Mouse (Mus musculus): ENCODE measurements at regions not wholly inside any gene's neighbourhood (a gene's known extent, or its start where the extent isn't known, plus 50 kb on each side); places are given as distances from the start of the nearest gene placed in this dataset.

GRCm38 (mm10) chr12:13825899-13826298 lies 326.0 kb downstream of the Fam84a start:
- DNase-seq, result no peak

- DNase-seq, result no peak
Measured at GRCm38 (mm10) chr12:13815500-13815899, 336.4 kb downstream of the Fam84a start.

- DNase-seq, result no peak
Measured at GRCm38 (mm10) chr12:13810155-13810515, 341.7 kb downstream of the Fam84a start.

GRCm38 (mm10) chr12:13809291-13810154 lies 342.3 kb downstream of the Fam84a start:
- DNase-seq, result no peak

GRCm38 (mm10) chr12:13779752-13780151 lies 372.1 kb downstream of the Fam84a start:
- DNase-seq, result no peak

GRCm38 (mm10) chr12:13776687-13777086 lies 375.2 kb downstream of the Fam84a start:
- no peak for DNase-seq

GRCm38 (mm10) chr12:13769696-13770095 lies 382.2 kb downstream of the Fam84a start:
- no peak for DNase-seq

- no peak for DNase-seq
Measured at GRCm38 (mm10) chr12:13769156-13769555, 382.7 kb downstream of the Fam84a start.

- no peak for DNase-seq
Measured at GRCm38 (mm10) chr12:13766486-13766885, 385.4 kb downstream of the Fam84a start.

GRCm38 (mm10) chr12:13753878-13754277 lies 398.0 kb downstream of the Fam84a start:
- no peak for DNase-seq

- DNase-seq, result no peak
Measured at GRCm38 (mm10) chr12:13744323-13744931, 407.4 kb downstream of the Fam84a start.

GRCm38 (mm10) chr12:13729901-13730637 lies 421.8 kb downstream of the Fam84a start:
- DNase-seq, result no peak

- DNase-seq, result no peak
Measured at GRCm38 (mm10) chr12:13728986-13729385, 422.9 kb downstream of the Fam84a start.

- no peak for DNase-seq
Measured at GRCm38 (mm10) chr12:13724511-13724910, 427.3 kb downstream of the Fam84a start.

- no peak for DNase-seq
Measured at GRCm38 (mm10) chr12:13709806-13710205, 440.9 kb downstream of the Nbas start.

GRCm38 (mm10) chr12:13707747-13708146 lies 438.8 kb downstream of the Nbas start:
- DNase-seq, result no peak

GRCm38 (mm10) chr12:13706510-13706909 lies 437.6 kb downstream of the Nbas start:
- DNase-seq, result no peak

- DNase-seq, result no peak
Measured at GRCm38 (mm10) chr12:13703604-13704003, 434.7 kb downstream of the Nbas start.

GRCm38 (mm10) chr12:13699858-13700257 lies 430.9 kb downstream of the Nbas start:
- DNase-seq, result no peak

- no peak for DNase-seq
Measured at GRCm38 (mm10) chr12:13698834-13699233, 429.9 kb downstream of the Nbas start.

GRCm38 (mm10) chr12:13691394-13692165 lies 422.6 kb downstream of the Nbas start:
- no peak for DNase-seq

GRCm38 (mm10) chr12:13677266-13677665 lies 408.3 kb downstream of the Nbas start:
- no peak for DNase-seq

GRCm38 (mm10) chr12:13669453-13669852 lies 400.5 kb downstream of the Nbas start:
- no peak for DNase-seq
